Mouse (Mus musculus) heart, embryonic 10.5 days (tissue): Measurements from ENCODE around the gene F12. TPM values are rescaled to one million over a fixed set of nuclear protein-coding genes. Genes with fewer than 3 reads are reported as not detected.
A peak's percentile ranks its signal among the peaks of the same experiment; 100 is the strongest.
"Not testable (repeated sequence)": the region's sequence is repeated elsewhere in the genome, so short reads cannot be mapped to it uniquely, and the experiment has no call there.

Experiments used
- DNase-seq: peaks from one replicate; pipeline ENCODE4 v3.0.0-alpha.2; 2017; ENCODE audit warnings: low spot score
- H3K27ac ChIP-seq: fragments of 300-500 bp; sonication (generic); 2 replicates; pipeline ENCODE4 v1.5.1; 2016; ENCODE audit warnings: mild to moderate bottlenecking
- H3K27me3 ChIP-seq: fragments of 300-500 bp; sonication (generic); 2 replicates; pipeline ENCODE4 v1.6.1; 2016; ENCODE audit warnings: mild to moderate bottlenecking; ENCODE audit not compliant: poor library complexity, insufficient read depth, severe bottlenecking
- H3K36me3 ChIP-seq: fragments of 300-500 bp; sonication (generic); 2 replicates; pipeline ENCODE4 v1.6.1; 2016; ENCODE audit warnings: mild to moderate bottlenecking, moderate library complexity
- H3K4me1 ChIP-seq: fragments of 300-500 bp; sonication (generic); 2 replicates; pipeline ENCODE4 v1.6.1; 2016; ENCODE audit warnings: mild to moderate bottlenecking
- H3K4me3 ChIP-seq: fragments of 300-500 bp; sonication (generic); 2 replicates; pipeline ENCODE4 v1.5.1; 2016; ENCODE audit warnings: mild to moderate bottlenecking, moderate library complexity
- H3K9me3 ChIP-seq: fragments of 300-500 bp; sonication (generic); 2 replicates; pipeline ENCODE4 v1.6.1; 2016; ENCODE audit warnings: mild to moderate bottlenecking, moderate library complexity
- WGBS: fragments of 180-500 bp; shearing (Covaris S2); methylation state at CpG from one replicate; pipeline ENCODE4 v1.1.7; 2016; 5-methylcytosine and 5-hydroxymethylcytosine counted together
- polyA plus RNA-seq: library from polyadenylated mRNA; unstranded; fragments of >200 nt; fragmentation: Nextera tagmentation; extraction: Ambion mirVana; gene quantifications from 2 replicates; pipeline ENCODE4 v1.2.1, GENCODE M21; 2016

F12 gene
- polyA plus RNA-seq, 1 experiment from 2014 or later = 8.5 TPM

- under 1% methylated on average over 66 of the region's 66 CpGs for WGBS
- Histone ChIP-seq H3K9me3 (no peaks in the 10 kb centered on the region), H3K27ac (peak overlapping the region; percentile 97), H3K4me1 (peaks cover 29% of the 10 kb centered on the region), H3K36me3 (peaks cover 16% of the 10 kb centered on the region), H3K27me3 (no peaks in the 10 kb centered on the region), H3K4me3 (peak overlapping the region; percentile 85)
- DNase-seq = no peak
Measured at GRCm38 (mm10) chr13:55445361-55446091, 18.9 kb upstream of the F12 start.

DNA sequence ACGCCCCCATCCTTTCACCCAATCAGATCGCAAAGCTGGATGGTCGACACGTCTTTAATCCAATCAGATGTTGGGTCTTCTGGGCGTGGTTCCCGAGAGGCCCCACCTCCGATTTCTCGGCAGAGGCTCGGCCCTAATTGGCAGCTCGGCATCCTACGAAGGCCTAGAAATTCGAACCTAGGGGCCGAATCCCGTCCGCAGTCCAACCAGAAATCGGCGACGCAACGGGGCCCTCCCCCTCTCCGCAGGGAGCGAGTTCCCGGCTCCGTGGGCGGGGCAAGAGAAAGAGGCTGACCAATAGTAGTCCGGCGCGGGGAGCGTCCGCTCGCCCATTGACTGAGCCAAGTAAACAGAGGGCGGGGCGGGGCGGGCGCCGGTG lies 18.3 kb upstream of the F12 start, which contains the start of gene Grk6:
Grk6 (plus strand) TSS at position 136 of the 379 bp plus-strand sequence.
- Histone ChIP-seq H3K4me3 (peak within 1 kb of the TSS; percentile 85), H3K27me3 (no peaks in the 10 kb centered on the region), H3K36me3 (peaks cover 10% of the 10 kb centered on the region), H3K4me1 (peaks cover 29% of the 10 kb centered on the region), H3K9me3 (no peaks in the 10 kb centered on the region), H3K27ac (peak within 1 kb of the TSS; percentile 97)
- DNase-seq = peak; percentile 100
- WGBS = under 1% methylated on average over 35 of the region's 35 CpGs

- Histone ChIP-seq H3K27me3 (no peaks in the 10 kb centered on the region), H3K9me3 (no peaks in the 10 kb centered on the region), H3K4me1 (peaks cover 29% of the 10 kb centered on the region), H3K4me3 (peak overlapping the region; percentile 85), H3K36me3 (peaks cover 5% of the 10 kb centered on the region), H3K27ac (peak overlapping the region; percentile 97)
- under 1% methylated on average over 33 of the region's 33 CpGs for WGBS
- DNase-seq = no peak
Measured at GRCm38 (mm10) chr13:55444286-55444936, 17.8 kb upstream of the F12 start.

DNA sequence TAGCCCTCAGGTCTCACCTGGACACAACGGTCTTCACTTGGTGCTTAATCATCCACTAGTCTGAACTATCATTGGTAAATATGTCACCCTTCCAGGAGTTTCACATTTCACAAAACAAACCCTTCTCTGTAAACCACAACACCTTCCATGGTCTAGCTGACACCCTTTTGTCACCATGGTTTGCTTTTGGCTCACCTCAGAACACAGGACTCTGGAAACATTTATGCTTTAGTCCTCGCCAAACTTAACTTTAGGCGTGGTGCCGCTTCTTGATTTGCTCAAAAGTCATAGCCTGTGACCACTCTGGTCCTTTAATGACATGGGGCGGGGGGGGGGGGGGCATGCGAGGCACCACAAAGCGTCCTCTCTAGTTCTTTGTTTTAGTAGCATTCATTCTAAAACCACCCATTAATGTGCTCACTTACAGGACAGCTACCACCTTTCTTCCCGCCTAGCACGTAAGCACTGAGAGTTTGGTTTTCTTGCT lies 17.2 kb upstream of the F12 start:
- H3K27ac ChIP-seq = peak overlapping the region; percentile 97
- H3K27me3 ChIP-seq = no peaks in the 10 kb centered on the region
- peak overlapping the region; percentile 85 for H3K4me3 ChIP-seq
- H3K4me1 ChIP-seq = peaks cover 29% of the 10 kb centered on the region
- WGBS = 39% methylated on average over 9 of the region's 9 CpGs
- no peaks in the 10 kb centered on the region for H3K36me3 ChIP-seq
- DNase-seq = no peak
- no peaks in the 10 kb centered on the region for H3K9me3 ChIP-seq

DNA sequence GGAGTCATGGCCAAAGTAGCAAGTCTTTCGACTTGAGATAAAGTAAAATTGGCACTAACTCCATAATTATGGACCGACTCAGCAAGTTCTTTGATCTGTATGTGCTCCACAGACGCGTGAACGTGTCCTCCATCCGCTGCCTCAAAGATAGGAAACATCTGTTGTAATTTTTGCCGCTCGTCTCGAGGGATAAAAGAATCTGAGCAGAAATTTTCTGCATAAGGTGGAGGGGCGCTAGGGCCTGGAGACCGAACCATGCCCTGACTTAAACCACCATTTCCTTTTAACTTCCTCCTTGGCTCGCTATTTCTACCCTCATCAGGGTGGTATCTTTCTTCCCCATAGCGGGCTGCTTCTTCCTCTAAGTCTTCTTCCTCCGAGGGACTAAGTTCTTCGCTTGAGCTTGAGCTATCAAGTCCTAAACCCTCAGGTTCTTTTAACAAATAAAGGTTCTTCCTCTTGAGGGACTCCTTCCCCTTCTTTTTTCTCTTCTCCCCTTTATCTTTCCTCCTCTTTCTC lies 10.6 kb upstream of the F12 start:
- 83% methylated on average over 15 of the region's 15 CpGs for WGBS
- H3K36me3 ChIP-seq, DNase-seq, H3K27ac ChIP-seq, H3K27me3 ChIP-seq, H3K4me1 ChIP-seq, H3K4me3 ChIP-seq, H3K9me3 ChIP-seq: not testable (repeated sequence)

DNA sequence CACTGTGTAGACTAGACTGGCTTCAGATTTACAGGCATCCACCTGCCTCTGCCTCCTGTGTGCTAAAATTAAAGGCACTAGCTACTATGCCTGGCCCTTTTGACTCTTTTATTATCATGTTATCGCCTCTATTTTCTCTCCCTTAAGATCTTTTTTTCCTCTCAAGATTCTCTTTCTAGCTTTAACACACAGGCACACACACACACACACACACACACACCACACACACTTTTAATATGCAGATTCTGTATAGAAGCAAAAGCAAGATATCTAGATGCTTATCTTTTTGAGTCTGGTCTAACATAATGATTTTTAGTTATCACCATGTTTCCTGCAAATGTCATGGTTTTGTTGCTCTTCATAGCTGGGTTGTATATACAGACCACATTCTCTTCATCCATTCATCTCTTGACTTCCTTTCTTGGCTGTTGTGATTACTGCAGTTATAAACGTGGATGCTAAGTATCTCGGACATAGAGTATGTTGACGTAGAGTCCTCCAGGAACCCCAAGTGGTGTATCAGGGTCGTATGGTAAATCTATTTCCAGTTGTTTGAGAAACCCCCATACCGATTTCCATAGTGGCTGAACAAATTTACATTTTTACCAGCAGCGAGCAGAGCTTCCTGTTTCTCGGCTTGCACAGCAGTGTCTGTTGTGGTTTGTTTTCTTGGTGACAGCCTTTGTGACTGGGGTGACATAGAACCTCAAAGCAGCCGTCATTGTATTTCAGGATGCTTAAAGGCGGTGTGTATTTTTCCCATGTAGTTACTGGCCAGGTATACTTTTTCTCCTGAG lies 5.5 kb upstream of the F12 start:
- Histone ChIP-seq H3K9me3 (no peaks in the 10 kb centered on the region; the same call in 1 of the 2 replicates), H3K27ac (no peak overlapping the region), H3K4me3 (no peak overlapping the region), H3K27me3 (peaks cover 2% of the 10 kb centered on the region), H3K4me1 (no peaks in the 10 kb centered on the region), H3K36me3 (no peaks in the 10 kb centered on the region)
- DNase-seq = no peak
- WGBS = 72% methylated on average over 10 of the region's 10 CpGs

GRCm38 (mm10) chr13:55430566-55430965 lies 4.0 kb upstream of the F12 start:
- H3K27me3 ChIP-seq = peaks cover 16% of the 10 kb centered on the region
- 84% methylated on average over 2 of the region's 2 CpGs for WGBS
- no peak for DNase-seq
- no peak overlapping the region for H3K4me3 ChIP-seq
- H3K9me3 ChIP-seq = no peaks in the 10 kb centered on the region; the same call in 1 of the 2 replicates
- H3K27ac ChIP-seq = no peak overlapping the region
- no peaks in the 10 kb centered on the region for H3K36me3 ChIP-seq
- H3K4me1 ChIP-seq = no peaks in the 10 kb centered on the region

GRCm38 (mm10) chr13:55429226-55429888 lies 2.8 kb upstream of the F12 start:
- DNase-seq = no peak
- no peaks in the 10 kb centered on the region for H3K4me1 ChIP-seq
- WGBS = 69% methylated on average over 12 of the region's 12 CpGs

DNA sequence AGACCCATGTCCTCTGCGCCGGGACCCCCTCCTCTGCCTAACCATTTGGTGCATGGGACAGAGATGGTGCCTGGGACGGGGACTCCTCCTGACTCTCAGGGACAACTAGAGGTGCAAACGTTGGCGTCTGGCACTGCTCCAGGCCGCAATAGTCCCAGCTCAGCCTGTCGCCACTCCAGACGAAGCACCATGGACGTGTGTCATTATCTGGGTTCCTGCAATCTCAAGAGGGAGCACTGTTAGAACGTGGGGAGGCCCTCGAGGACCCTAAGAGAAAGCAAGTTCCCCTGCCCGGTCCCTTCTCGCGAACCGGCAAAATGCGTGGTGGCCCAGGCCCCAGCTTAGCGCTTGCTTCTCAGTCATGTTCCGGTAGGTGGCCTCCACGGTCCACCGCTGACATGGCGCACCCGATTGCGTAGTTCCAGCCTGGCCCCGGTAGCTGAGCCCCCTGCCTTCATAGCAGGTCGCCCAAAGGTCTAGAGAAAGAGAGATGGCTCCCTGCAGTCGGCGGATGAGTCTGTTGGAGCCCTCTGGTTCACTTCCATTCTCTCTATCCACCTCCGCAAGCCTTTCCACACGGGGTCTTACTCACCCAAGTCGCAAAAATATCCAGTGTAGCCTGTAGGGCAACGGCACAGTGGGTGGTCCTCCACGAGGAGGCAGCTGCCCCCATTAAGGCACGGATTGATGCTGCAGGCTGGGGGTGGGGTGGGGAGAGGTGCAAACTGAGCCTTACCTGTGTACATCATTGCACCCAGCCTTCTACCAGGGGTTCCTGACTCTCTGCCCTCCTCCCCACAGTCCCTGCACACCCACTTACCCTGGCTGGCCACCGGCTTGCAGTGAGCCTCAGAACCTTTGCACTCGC lies 5.4 kb downstream of the F12 start:
- Histone ChIP-seq H3K27me3 (peaks cover 68% of the 10 kb centered on the region), H3K27ac (no peak overlapping the region), H3K9me3 (no peaks in the 10 kb centered on the region), H3K4me3 (peak overlapping the region; percentile 36), H3K36me3 (no peaks in the 10 kb centered on the region), H3K4me1 (peaks cover 20% of the 10 kb centered on the region)
- DNase-seq = no peak
- 9% methylated on average over 35 of the region's 35 CpGs for WGBS

More at GRCm38 (mm10) chr13:55429226-55429888, 2.8 kb upstream of the F12 start:
- H3K9me3 ChIP-seq = no peaks in the 10 kb centered on the region; the same call in 1 of the 2 replicates
- no peak overlapping the region for H3K27ac ChIP-seq
- H3K36me3 ChIP-seq = no peaks in the 10 kb centered on the region
- H3K4me3 ChIP-seq = no peak overlapping the region
- H3K27me3 ChIP-seq = peaks cover 16% of the 10 kb centered on the region

DNA sequence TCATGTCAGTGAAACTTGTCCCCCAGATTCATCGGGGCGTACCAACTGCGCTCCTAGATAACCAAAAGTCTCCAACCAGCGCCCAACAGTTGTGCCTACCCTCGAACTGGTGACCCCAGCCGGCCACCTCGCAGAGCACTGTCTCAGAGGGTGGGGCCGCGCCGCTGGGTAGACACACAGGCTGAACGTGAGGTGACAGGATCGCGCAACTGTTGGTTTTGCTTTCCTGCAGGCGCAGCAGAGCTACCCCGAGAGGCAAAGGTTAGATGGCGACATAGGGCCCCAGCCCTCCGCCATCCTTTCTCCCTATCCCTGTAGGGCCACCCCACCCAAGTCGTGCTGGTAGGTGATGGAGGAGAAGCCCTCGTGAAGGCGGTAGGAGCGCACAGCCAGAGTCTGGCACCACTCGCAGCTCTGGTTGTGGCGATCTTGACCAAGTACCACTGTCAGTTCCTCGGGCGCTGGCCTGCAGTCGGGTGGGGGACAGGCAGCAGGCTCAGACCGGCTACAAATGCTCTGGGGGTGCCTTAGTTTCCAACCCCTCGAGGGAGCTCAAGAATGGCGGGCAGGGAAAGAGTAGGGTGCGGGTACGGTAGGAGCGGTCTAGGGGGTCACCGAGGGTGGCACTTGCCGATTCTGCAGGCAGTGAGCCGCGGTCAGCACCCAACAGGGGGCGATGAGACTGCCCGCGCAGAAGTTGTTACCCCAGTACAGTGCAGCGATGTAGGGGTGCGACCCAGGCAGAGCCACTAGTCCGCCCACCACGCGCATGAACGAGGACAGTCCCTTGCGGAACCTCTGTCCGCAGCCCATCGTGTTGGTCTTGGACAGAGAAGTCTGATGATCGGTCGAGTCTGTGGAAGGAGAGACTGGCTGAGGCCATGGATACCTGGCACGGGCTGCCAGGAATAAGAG lies 6.3 kb downstream of the F12 start:
- H3K9me3 ChIP-seq = no peaks in the 10 kb centered on the region
- no peak for DNase-seq
- H3K4me3 ChIP-seq = peak overlapping the region; percentile 36
- H3K27me3 ChIP-seq = peaks cover 67% of the 10 kb centered on the region
- peaks cover 20% of the 10 kb centered on the region for H3K4me1 ChIP-seq
- H3K36me3 ChIP-seq = no peaks in the 10 kb centered on the region
- WGBS = 25% methylated on average over 51 of the region's 51 CpGs
- no peak overlapping the region for H3K27ac ChIP-seq

DNA sequence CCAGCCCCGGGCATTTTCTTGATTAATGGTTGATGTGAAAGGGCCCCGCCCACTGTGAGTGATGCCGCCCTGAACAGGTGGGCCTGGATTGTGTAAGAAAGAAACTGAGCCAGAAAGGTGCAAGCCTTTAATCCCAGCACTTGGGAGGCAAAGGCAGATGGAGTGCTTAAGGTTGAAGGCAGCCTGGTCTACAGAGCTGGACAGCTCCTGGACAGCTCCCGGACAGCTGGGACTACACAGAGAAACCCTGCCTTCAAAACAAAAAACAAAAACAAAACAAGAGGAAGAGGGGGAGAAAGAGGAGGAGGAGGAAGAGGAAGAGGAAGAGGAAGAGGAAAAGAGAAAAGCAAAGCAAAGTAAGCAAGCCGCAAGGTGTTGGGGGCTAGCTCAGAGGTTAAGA lies 7.5 kb downstream of the F12 start:
- Histone ChIP-seq H3K4me1 (peaks cover 28% of the 10 kb centered on the region), H3K9me3 (no peaks in the 10 kb centered on the region), H3K4me3 (no peak overlapping the region), H3K36me3 (no peaks in the 10 kb centered on the region), H3K27me3 (peaks cover 78% of the 10 kb centered on the region), H3K27ac (no peak overlapping the region)
- WGBS = 73% methylated on average over 5 of the region's 5 CpGs
- no peak for DNase-seq
